ENCODE assay signal across 31 mouse cellular contexts in genomic region chr16:10441761-10442160, GRCm38 (mm10). TPM values are rescaled to one million over a fixed set of nuclear protein-coding genes. Genes with fewer than 3 reads are reported as not detected.
"Had no signal": no experiment of that assay in that cellular context is flagged by ENCODE, and none has a peak within 500 bp of the region (broad histone marks: within the 10 kb centered on the region; RNA-seq: fewer than 3 reads in every experiment).

No protein-coding gene starts in this region.

- DNase-seq: cerebellum, adult 18-20 months; cerebellum, adult 2 months; cerebellum, adult 8-10 months; cerebellum, adult 9-10 months; cerebellum, adult 9-11 months; cerebellum, postnatal 14 days; cerebellum, postnatal 25 days; cerebellum, postnatal 36 days; embryo, embryonic 11 days; forebrain, postnatal 0 days; gastrocnemius, adult 2 months; gastrocnemius, postnatal 10 days; gastrocnemius, postnatal 14 days; gastrocnemius, postnatal 25 days; gastrocnemius, postnatal 36 days; heart, adult 2 months had no signal

- H3K27ac ChIP-seq: embryonic facial prominence, embryonic 10.5 days; embryonic facial prominence, embryonic 12.5 days; embryonic facial prominence, embryonic 13.5 days; embryonic facial prominence, embryonic 15.5 days; forebrain, embryonic 10.5 days; forebrain, embryonic 12.5 days; forebrain, embryonic 13.5 days; forebrain, embryonic 15.5 days; gastrocnemius, adult 2 months; heart, adult 2 months had no signal

- H3K9me3 ChIP-seq: embryonic facial prominence, embryonic 10.5 days; embryonic facial prominence, embryonic 12.5 days; embryonic facial prominence, embryonic 13.5 days; embryonic facial prominence, embryonic 15.5 days; forebrain, embryonic 10.5 days; forebrain, embryonic 12.5 days; forebrain, embryonic 13.5 days; forebrain, embryonic 15.5 days had no signal

- ATAC-seq: forebrain, embryonic 13.5 days; forebrain, embryonic 14.5 days; forebrain, embryonic 15.5 days; forebrain, embryonic 16.5 days; forebrain, postnatal 0 days had no signal

- H3K4me3 ChIP-seq: embryonic facial prominence, embryonic 10.5 days; embryonic facial prominence, embryonic 12.5 days; embryonic facial prominence, embryonic 13.5 days; embryonic facial prominence, embryonic 15.5 days; erythroblast, embryonic 14.5 days; forebrain, embryonic 10.5 days; forebrain, embryonic 12.5 days; forebrain, embryonic 13.5 days; forebrain, embryonic 15.5 days; gastrocnemius, adult 2 months; heart, adult 2 months had no signal

- H3K9ac ChIP-seq: embryonic facial prominence, embryonic 12.5 days; embryonic facial prominence, embryonic 13.5 days; embryonic facial prominence, embryonic 15.5 days; forebrain, embryonic 12.5 days; forebrain, embryonic 13.5 days; forebrain, embryonic 15.5 days; forebrain, postnatal 0 days had no signal

- H3K4me2 ChIP-seq: embryonic facial prominence, embryonic 12.5 days; embryonic facial prominence, embryonic 13.5 days; embryonic facial prominence, embryonic 15.5 days; forebrain, embryonic 12.5 days; forebrain, embryonic 13.5 days; forebrain, embryonic 15.5 days had no signal

- H3K36me3 ChIP-seq: embryonic facial prominence, embryonic 15.5 days; forebrain, embryonic 15.5 days had no signal

- H3K27me3 ChIP-seq: embryonic facial prominence, embryonic 12.5 days; embryonic facial prominence, embryonic 13.5 days; embryonic facial prominence, embryonic 15.5 days; forebrain, embryonic 12.5 days; forebrain, embryonic 13.5 days; forebrain, embryonic 15.5 days had no signal

RNA-seq across cellular contexts. Expression of gene Tvp23a, which starts 5.4 kb away (rescaled TPM):
- polyA plus RNA-seq: erythroblast, embryonic 14.5 days had no signal

RNA-seq across cellular contexts. Expression of gene Ciita, which starts 38.1 kb away (rescaled TPM):
- total RNA-seq: forebrain, postnatal 0 days had no signal
- polyA plus RNA-seq: erythroblast, embryonic 14.5 days had no signal

RNA-seq across cellular contexts. Expression of gene Tekt5, which starts 46.5 kb away (rescaled TPM):
- total RNA-seq: gastrocnemius, adult 18-20 months; gastrocnemius, adult 2 months; gastrocnemius, adult 8-10 months; gastrocnemius, postnatal 25 days; gastrocnemius, postnatal 36 days; heart, adult 18-20 months; heart, adult 2 months had no signal
- polyA plus RNA-seq: embryonic facial prominence, embryonic 12.5 days; erythroblast, embryonic 14.5 days; forebrain, embryonic 11.5 days had no signal
